Mouse (Mus musculus): ENCODE measurements around the gene Rab3b.
A peak's percentile ranks its signal among the peaks of the same experiment; 100 is the strongest.

The Rab3b gene

GRCm38 (mm10) chr4:108878963-108879822 lies at the start of gene Rab3b:
TSS of gene Rab3b (plus strand) at chr4:108879063.
- DNase-seq: peak; percentile 55

GRCm38 (mm10) chr4:108830698-108831097 lies 48.2 kb upstream of the Rab3b start:
- no peak for DNase-seq

- DNase-seq: peak; percentile 88
These were observed 45.7 kb upstream of the Rab3b start, which contains the start of gene Btf3l4 for GRCm38 (mm10) chr4:108832916-108833827. TSS of gene Btf3l4 (minus strand) at chr4:108833614.

GRCm38 (mm10) chr4:108833828-108834114 lies 45.1 kb upstream of the Rab3b start:
- DNase-seq: no peak

- peak; percentile 70 for DNase-seq
These were observed 44.5 kb upstream of the Rab3b start, which contains the start of gene Txndc12 for GRCm38 (mm10) chr4:108834115-108834970. TSS of gene Txndc12 (plus strand) at chr4:108834601.

GRCm38 (mm10) chr4:108834971-108835311 lies 43.9 kb upstream of the Rab3b start:
- no peak for DNase-seq

- DNase-seq: no peak
These were observed 43.4 kb upstream of the Rab3b start for GRCm38 (mm10) chr4:108835496-108835895.

- no peak for DNase-seq
These were observed 40.8 kb upstream of the Rab3b start for GRCm38 (mm10) chr4:108838031-108838430.

GRCm38 (mm10) chr4:108841920-108842578 lies 36.8 kb upstream of the Rab3b start:
- no peak for DNase-seq

GRCm38 (mm10) chr4:108843336-108843735 lies 35.5 kb upstream of the Rab3b start:
- no peak for DNase-seq

GRCm38 (mm10) chr4:108845824-108846569 lies 32.9 kb upstream of the Rab3b start:
- no peak for DNase-seq

- DNase-seq: peak; percentile 71
These were observed 31.0 kb upstream of the Rab3b start, which contains the start of gene Kti12 for GRCm38 (mm10) chr4:108847715-108848504. TSS of gene Kti12 (plus strand) at chr4:108847785.

- DNase-seq: peak; percentile 19
These were observed 30.4 kb upstream of the Rab3b start, which contains the start of gene A730015C16Rik for GRCm38 (mm10) chr4:108848505-108848848. TSS of gene A730015C16Rik (minus strand) at chr4:108848619.

GRCm38 (mm10) chr4:108866806-108867205 lies 12.1 kb upstream of the Rab3b start:
- DNase-seq: no peak

GRCm38 (mm10) chr4:108869730-108870374 lies 9.0 kb upstream of the Rab3b start:
- peak; percentile 79 for DNase-seq

- DNase-seq: no peak
These were observed 5.1 kb upstream of the Rab3b start for GRCm38 (mm10) chr4:108873746-108874145.

- no peak for DNase-seq
These were observed 962 bp upstream of the Rab3b start for GRCm38 (mm10) chr4:108877901-108878300.

- DNase-seq: no peak
These were observed 5.0 kb downstream of the Rab3b start for GRCm38 (mm10) chr4:108883815-108884214.

GRCm38 (mm10) chr4:108887456-108887855 lies 8.6 kb downstream of the Rab3b start:
- DNase-seq: no peak

- no peak for DNase-seq
These were observed 12.0 kb downstream of the Rab3b start for GRCm38 (mm10) chr4:108890876-108891275.

Measured in right cerebral cortex, postnatal 14 days (tissue).